Mouse (Mus musculus): ENCODE measurements around the gene Mrpl37. TPM values are rescaled to one million over a fixed set of nuclear protein-coding genes. Genes with fewer than 3 reads are reported as not detected.

Mrpl37 gene
- polyA plus RNA-seq, 1 experiment from 2014 or later = 84.9 TPM

Other genes with a start within 250 kb of the Mrpl37 start
- gene Ssbp3, start 156.2 kb downstream of the Mrpl37 start, polyA plus RNA-seq (2015; fragmentation: Nextera tagmentation; extraction: Ambion mirVana) = 118 and 130 TPM in 2 replicates
- 4.4 and 4.7 TPM in 2 replicates for gene Cyb5rl, start 120 bp upstream of the Mrpl37 start, polyA plus RNA-seq (2015; fragmentation: Nextera tagmentation; extraction: Ambion mirVana)
- not detected in 2 replicates for gene Cdcp2, start 30.0 kb upstream of the Mrpl37 start, polyA plus RNA-seq (2015; fragmentation: Nextera tagmentation; extraction: Ambion mirVana)
- 391 and 405 TPM in 2 replicates for gene Tmem59, start 111.5 kb upstream of the Mrpl37 start, polyA plus RNA-seq (2015; fragmentation: Nextera tagmentation; extraction: Ambion mirVana)
- gene Tceanc2, start 112.2 kb upstream of the Mrpl37 start, polyA plus RNA-seq (2015; fragmentation: Nextera tagmentation; extraction: Ambion mirVana) = 17.7 and 36.3 TPM in 2 replicates
- gene Ldlrad1, start 142.3 kb upstream of the Mrpl37 start, polyA plus RNA-seq (2015; fragmentation: Nextera tagmentation; extraction: Ambion mirVana) = not detected in 2 replicates
- 54.6 and 63.7 TPM in 2 replicates for gene Lrrc42, start 186.7 kb upstream of the Mrpl37 start, polyA plus RNA-seq (2015; fragmentation: Nextera tagmentation; extraction: Ambion mirVana)
- 40.6 and 41.8 TPM in 2 replicates for gene Hspb11, start 186.7 kb upstream of the Mrpl37 start, polyA plus RNA-seq (2015; fragmentation: Nextera tagmentation; extraction: Ambion mirVana)
- 1.3 TPM in 1 of 2 replicates, not detected in the other for gene Dio1, start 240.3 kb upstream of the Mrpl37 start, polyA plus RNA-seq (2015; fragmentation: Nextera tagmentation; extraction: Ambion mirVana)
- gene Yipf1, start 247.5 kb upstream of the Mrpl37 start, polyA plus RNA-seq (2015; fragmentation: Nextera tagmentation; extraction: Ambion mirVana) = 68.4 and 73.1 TPM in 2 replicates